8 mouse cellular contexts compared by ENCODE assay signal in genomic region chr13:21478759-21479670, GRCm38 (mm10). TPM values are rescaled to one million over a fixed set of nuclear protein-coding genes. Genes with fewer than 3 reads are reported as not detected.
DNase-seq lines count a peak whose midpoint lies in the region; ATAC-seq and TF ChIP-seq lines count a peak whose summit lies in the region.
"Not testable (repeated sequence)": the region's sequence is repeated elsewhere in the genome, so short reads cannot be mapped to it uniquely, and the experiment has no call there.

TSS of gene Zkscan4 (plus strand) at chr13:21478907.
TSS of gene Gm10065 (minus strand) at chr13:21479441.

- peak within 1 kb of the TSS; percentile 81 for H3K4me3 ChIP-seq in layer of hippocampus, adult 2 months
- peak within 1 kb of the TSS; percentile 52 for H3K4me3 ChIP-seq in liver, embryonic 15.5 days (replicated peaks)

- CTCF ChIA-PET in Patski (lab: Charles Lee) = interaction anchor here (0.9 kb wide), 1 partner anchor 16 kb away, joined by 3 read pairs; no protein-coding TSS in a partner anchor

- in situ Hi-C loops in Patski (cut with MboI; ENCODE audit: low pct_unique_long_range_greater_than_20kb) = not testable (repeated sequence)

- not testable (repeated sequence) for H3K9me3 ChIP-seq in liver, embryonic 15.5 days (replicated peaks)

- H3K27ac ChIP-seq in layer of hippocampus, adult 2 months = peak within 1 kb of the TSS; percentile 94
- not testable (repeated sequence) for H3K27ac ChIP-seq in liver, embryonic 15.5 days (replicated peaks)

- POLR2A ChIA-PET in Patski (lab: Charles Lee) = not testable (repeated sequence)

- ATAC-seq in Patski = peak; percentile 89
- peak; percentile 62 to 71 for ATAC-seq in hematopoietic stem cell, adult 5-6 weeks (replicated peaks in 1 of 2; ENCODE audit: insufficient read depth in 1 of 2, low FRiP score in 2 of 2, low TSS enrichment in 1 of 2, low read depth in 1 of 2, poor library complexity in 2 of 2, severe bottlenecking in 2 of 2)
- ATAC-seq in liver, embryonic 15.5 days (ENCODE audit: insufficient read depth) = peak; percentile 61

- WGBS in liver, embryonic 15.5 days (ENCODE audit: insufficient replicate concordance) = 4% methylated on average over 31 of the region's 31 CpGs

- H3K4me2 ChIP-seq in liver, embryonic 15.5 days = peak within 1 kb of the TSS; percentile 67

- not testable (repeated sequence) for H3K4me1 ChIP-seq in liver, embryonic 15.5 days (replicated peaks)

- not testable (repeated sequence) for H3K9ac ChIP-seq in liver, embryonic 15.5 days

- H3K36me3 ChIP-seq in liver, embryonic 15.5 days (replicated peaks) = not testable (repeated sequence)

- not testable (repeated sequence) for H3K27me3 ChIP-seq in Patski
- H3K27me3 ChIP-seq in liver, embryonic 15.5 days = peaks cover 29% of the 10 kb centered on the region

- DNase-seq in Patski (ENCODE audit: low read depth, low spot score) = peak; percentile 4
- peak; percentile 76 to 86 for DNase-seq in cerebellum, postnatal 36 days
- DNase-seq in frontal cortex, postnatal 14 days (ENCODE audit: low spot score in 2 of 2) = peak; percentile 62 to 70
- peak; percentile 75 to 78 for DNase-seq in layer of hippocampus, adult 2 months (ENCODE audit: low spot score in 2 of 2)
- DNase-seq in neural tube, embryonic 10.5 days (ENCODE audit: extremely low spot score, low spot score) = peak; percentile 75
- peak; percentile 80 for DNase-seq in telencephalon, adult 2 months (ENCODE audit: low read depth, low spot score)

- not testable (repeated sequence) for TF ChIP-seq CTCF in Patski (IDR thresholded peaks at IDR 0.05)
- peak; percentile 45 for TF ChIP-seq CTCF in layer of hippocampus, adult 2 months (conservative IDR thresholded peaks at IDR 0.05)

RNA-seq across cellular contexts. Expression of gene Zkscan4, which starts in this region (rescaled TPM):
- 2.5 TPM for polyA plus RNA-seq in Patski (2021)
- total RNA-seq in hematopoietic stem cell, adult 5-6 weeks (2017) = 1.4 and 1.6 TPM in 2 replicates
- total RNA-seq in layer of hippocampus, adult 2 months (2021) = 1 to 10 TPM; 6.5 TPM
- polyA plus RNA-seq in liver, embryonic 15.5 days (2015; fragmentation: Nextera tagmentation; extraction: Ambion mirVana) = 0.31 and 0.38 TPM in 2 replicates

RNA-seq across cellular contexts. Expression of gene Gm10065, which starts in this region (rescaled TPM):
- polyA plus RNA-seq in Patski (2021) = not detected
- total RNA-seq in hematopoietic stem cell, adult 5-6 weeks (2017) = not detected in 2 replicates
- total RNA-seq in layer of hippocampus, adult 2 months (2021) = not detected
- not detected in 2 replicates for polyA plus RNA-seq in liver, embryonic 15.5 days (2015; fragmentation: Nextera tagmentation; extraction: Ambion mirVana)

Comparison
In these comparisons a context has a peak if more than half of its experiments do, and no peak if none do; other contexts are left out.
1. Peak in ATAC-seq, H3K4me3 ChIP-seq and H3K4me2 ChIP-seq in liver, embryonic 15.5 days; RNA of the genes that start here not detected or under 1 TPM.
2. DNase-seq: peak in every context shown above with its lines; median percentile 81 in cerebellum, postnatal 36 days; 80 in telencephalon, adult 2 months; 76 in layer of hippocampus, adult 2 months; 75 in neural tube, embryonic 10.5 days; 66 in frontal cortex, postnatal 14 days; 4 in Patski.